Mouse (Mus musculus) left cerebral cortex, postnatal 36 days (tissue): ENCODE data around the gene Hap1. TPM values are rescaled to one million over a fixed set of nuclear protein-coding genes. Genes with fewer than 3 reads are reported as not detected.

Source experiments
- total RNA-seq, 2 experiments: library from RNA; stranded (reverse); gene quantifications; 2 replicates each; pipeline ENCODE4 v1.2.3; 2021

The Hap1 gene
- total RNA-seq, 2 experiments from 2014 or later, result 88.1 to 173 TPM

Other genes with a start within 250 kb of the Hap1 start
- gene Krt13, start 234.6 kb downstream of the Hap1 start, total RNA-seq, result not detected
- gene Krt15, start 220.2 kb downstream of the Hap1 start, total RNA-seq, result not detected
- gene Krt19, start 207.5 kb downstream of the Hap1 start, total RNA-seq, result not detected
- gene Krt9, start 162.9 kb downstream of the Hap1 start, total RNA-seq, result 1 to 10 TPM; 2.0 to 4.0 TPM
- gene Krt14, start 148.6 kb downstream of the Hap1 start, total RNA-seq, result not detected
- not detected for gene Krt16, start 107.2 kb downstream of the Hap1 start, total RNA-seq
- gene Krt17, start 95.1 kb downstream of the Hap1 start, total RNA-seq, result not detected
- gene Krt42, start 86.3 kb downstream of the Hap1 start, total RNA-seq, result not detected
- 100 to 1,000 TPM; 712 to 762 TPM for gene Eif1, start 36.2 kb downstream of the Hap1 start, total RNA-seq
- not detected for gene Gast, start 21.7 kb downstream of the Hap1 start, total RNA-seq
- 10 to 100 TPM; 44.1 to 49.2 TPM for gene Jup, start 41.6 kb upstream of the Hap1 start, total RNA-seq
- gene P3h4, start 58.7 kb upstream of the Hap1 start, total RNA-seq, result 10 to 100 TPM in 1 of 2 experiments, 1 to 10 TPM in 1; 7.9 to 10.6 TPM
- gene Fkbp10, start 59.6 kb upstream of the Hap1 start, total RNA-seq, result 1 to 10 TPM; 5.3 to 6.6 TPM
- gene Nt5c3b, start 85.7 kb upstream of the Hap1 start, total RNA-seq, result 10 to 100 TPM; 46.3 to 48.5 TPM
- gene Klhl10, start 85.8 kb upstream of the Hap1 start, total RNA-seq, result 1 to 10 TPM in 1 of 2 experiments, under 1 TPM in 1; 0.77 to 1.1 TPM
- gene Klhl11, start 116.6 kb upstream of the Hap1 start, total RNA-seq, result 10 to 100 TPM; 95.1 to 97.8 TPM
- gene Acly, start 171.9 kb upstream of the Hap1 start, total RNA-seq, result 100 to 1,000 TPM; 117 to 123 TPM
- under 1 TPM; 0.32 to 0.86 TPM for gene Ttc25, start 189.5 kb upstream of the Hap1 start, total RNA-seq
- gene Cnp, start 218.8 kb upstream of the Hap1 start, total RNA-seq, result 100 to 1,000 TPM; 167 to 298 TPM